Mouse (Mus musculus) stomach, postnatal 0 days (tissue): ENCODE results near the gene Mt1. TPM values are rescaled to one million over a fixed set of nuclear protein-coding genes. Genes with fewer than 3 reads are reported as not detected.

Source experiments
- ATAC-seq: fragments of 200-750 bp; cut with Nextera tagmentation; 2 replicates; pipeline ENCODE4 v1.8.0; 2017; ENCODE audit not compliant: low FRiP score, low TSS enrichment
- DNase-seq: peaks from one replicate; pipeline ENCODE4 v3.0.0-alpha.2; 2016; ENCODE audit warnings: low spot score
- H3K27ac ChIP-seq: fragments of 300-500 bp; sonication (generic); replicated peaks from 2 replicates; pipeline ENCODE4 v1.5.1; 2014; ENCODE audit warnings: mild to moderate bottlenecking, control low read depth
- H3K27me3 ChIP-seq: fragments of 300-500 bp; sonication (generic); 2 replicates; pipeline ENCODE4 v1.6.1; 2014; ENCODE audit warnings: low read length; ENCODE audit not compliant: control insufficient read depth, insufficient read depth
- H3K36me3 ChIP-seq: fragments of 300-500 bp; sonication (generic); 2 replicates; pipeline ENCODE4 v1.6.1; 2014; ENCODE audit warnings: low read length, mixed read lengths; ENCODE audit not compliant: control insufficient read depth, insufficient read depth
- H3K4me1 ChIP-seq: fragments of 300-500 bp; sonication (generic); replicated peaks from 2 replicates; pipeline ENCODE4 v1.6.1; 2014; ENCODE audit warnings: antibody characterized with exemption; ENCODE audit not compliant: control insufficient read depth, insufficient read depth
- H3K4me2 ChIP-seq: fragments of 300-500 bp; sonication (generic); replicated peaks from 2 replicates; pipeline ENCODE4 v1.6.1; 2014; ENCODE audit warnings: low read depth, mild to moderate bottlenecking, control low read depth, moderate library complexity
- H3K4me3 ChIP-seq: fragments of 300-500 bp; sonication (generic); 2 replicates; pipeline ENCODE4 v1.5.1; 2014; ENCODE audit warnings: low read depth, low read length, control low read depth
- H3K9ac ChIP-seq: fragments of 300-500 bp; sonication (generic); 2 replicates; pipeline ENCODE4 v1.6.1; 2014; ENCODE audit warnings: mild to moderate bottlenecking, low read length, control low read depth, mixed read lengths
- H3K9me3 ChIP-seq: fragments of 300-500 bp; sonication (generic); 2 replicates; pipeline ENCODE4 v1.6.1; 2016; ENCODE audit warnings: low read length; ENCODE audit not compliant: control insufficient read depth
- CTCF ChIP-seq: IDR thresholded peaks from 2 replicates; pipeline ENCODE4 v1.5.1; 2016; ENCODE audit warnings: antibody characterized with exemption, low read depth, mild to moderate bottlenecking, moderate library complexity
- EP300 ChIP-seq: optimal IDR thresholded peaks from 2 replicates; pipeline ENCODE3; 2016; ENCODE audit warnings: antibody characterized with exemption
- WGBS: fragments of 180-500 bp; shearing (Covaris S2); extraction: QIAGEN DNeasy Blood & Tissue Kit; methylation state at CpG from one replicate; pipeline ENCODE4 v1.1.7; 2014; 5-methylcytosine and 5-hydroxymethylcytosine counted together
- polyA plus RNA-seq: library from polyadenylated mRNA; unstranded; fragments of >200 nt; fragmentation: Nextera tagmentation; extraction: Ambion mirVana; gene quantifications from 2 replicates; pipeline ENCODE4 v1.2.1, GENCODE M21; 2015

Mt1 gene
- polyA plus RNA-seq, 1 experiment from 2014 or later = 2,218 TPM

GRCm38 (mm10) chr8:94171321-94171755, 7.5 kb upstream of the Mt1 start:
- Histone ChIP-seq H3K4me2 (peak overlapping the region; percentile 83), H3K4me1 (peaks cover 5% of the 10 kb centered on the region), H3K9me3 (no peaks in the 10 kb centered on the region), H3K9ac (no peak overlapping the region), H3K36me3 (no peaks in the 10 kb centered on the region), H3K27ac (peak overlapping the region; percentile 87; the same call in 1 of the 2 replicates), H3K27me3 (0 out of 2 replicates have a peak, but pooled peaks cover 2% of the 10 kb centered on the region), H3K4me3 (peak overlapping the region; percentile 49)
- WGBS = 33% methylated on average over 10 of the region's 10 CpGs
- ATAC-seq (no peak), DNase-seq (peak; percentile 39)
- TF ChIP-seq EP300 (no peak), CTCF (no peak)

- DNase-seq = peak; percentile 96
- 0 out of 2 replicates have a peak, but pooled peaks cover 2% of the 10 kb centered on the region for H3K27me3 ChIP-seq
- H3K27ac ChIP-seq = peak within 1 kb of the TSS; percentile 87
- 2% methylated on average over 54 of the region's 56 CpGs for WGBS
- peak within 1 kb of the TSS; percentile 83 for H3K4me2 ChIP-seq
- no peaks in the 10 kb centered on the region for H3K9me3 ChIP-seq
- H3K9ac ChIP-seq = peak within 1 kb of the TSS; percentile 51
- peaks cover 5% of the 10 kb centered on the region for H3K4me1 ChIP-seq
- no peak for TF ChIP-seq EP300
- TF ChIP-seq CTCF = no peak
- peak within 1 kb of the TSS; percentile 49 for H3K4me3 ChIP-seq
- no peaks in the 10 kb centered on the region for H3K36me3 ChIP-seq
- peak; percentile 92 for ATAC-seq
Observed at GRCm38 (mm10) chr8:94172075-94172808, 6.6 kb upstream of the Mt1 start, which contains the start of gene Mt2. TSS of gene Mt2 (plus strand) at chr8:94172664.

GRCm38 (mm10) chr8:94172809-94173732, 5.8 kb upstream of the Mt1 start:
- 0 out of 2 replicates have a peak, but pooled peaks cover 2% of the 10 kb centered on the region for H3K27me3 ChIP-seq
- no peak for TF ChIP-seq CTCF
- no peak for TF ChIP-seq EP300
- peaks cover 5% of the 10 kb centered on the region for H3K4me1 ChIP-seq
- H3K4me2 ChIP-seq = peak overlapping the region; percentile 83
- WGBS = 3% methylated on average over 39 of the region's 39 CpGs
- peak overlapping the region; percentile 87 for H3K27ac ChIP-seq
- H3K4me3 ChIP-seq = peak overlapping the region; percentile 49
- DNase-seq (peak; percentile 59), ATAC-seq (no peak; the same call in 1 of the 2 replicates)
- H3K36me3 ChIP-seq = no peaks in the 10 kb centered on the region
- H3K9me3 ChIP-seq = no peaks in the 10 kb centered on the region
- peak overlapping the region; percentile 51 for H3K9ac ChIP-seq

- no peaks in the 10 kb centered on the region for H3K9me3 ChIP-seq
- no peak for ATAC-seq
- H3K4me3 ChIP-seq = peak overlapping the region; percentile 49
- H3K4me1 ChIP-seq = peaks cover 5% of the 10 kb centered on the region
- H3K27ac ChIP-seq = no peak overlapping the region; the same call in 1 of the 2 replicates
- DNase-seq = no peak
- H3K9ac ChIP-seq = no peak overlapping the region
- H3K36me3 ChIP-seq = no peaks in the 10 kb centered on the region
- H3K27me3 ChIP-seq = 0 out of 2 replicates have a peak, but pooled peaks cover 2% of the 10 kb centered on the region
- WGBS = 38% methylated on average over 11 of the region's 11 CpGs
- peak overlapping the region; percentile 83 for H3K4me2 ChIP-seq
- TF ChIP-seq EP300 (no peak), CTCF (peak; percentile 43)
Observed at GRCm38 (mm10) chr8:94173848-94174403, 5.0 kb upstream of the Mt1 start.

GRCm38 (mm10) chr8:94174619-94175213, 4.2 kb upstream of the Mt1 start:
- TF ChIP-seq CTCF (peak; percentile 55), EP300 (no peak)
- H3K4me2 ChIP-seq = no peak overlapping the region
- peak; percentile 41 for DNase-seq
- H3K9me3 ChIP-seq = no peaks in the 10 kb centered on the region
- no peaks in the 10 kb centered on the region for H3K36me3 ChIP-seq
- H3K4me1 ChIP-seq = peaks cover 5% of the 10 kb centered on the region
- no peak for ATAC-seq
- no peak overlapping the region for H3K9ac ChIP-seq
- 39% methylated on average over 7 of the region's 7 CpGs for WGBS
- 0 out of 2 replicates have a peak, but pooled peaks cover 2% of the 10 kb centered on the region for H3K27me3 ChIP-seq
- H3K27ac ChIP-seq = peak overlapping the region; percentile 24; the same call in 1 of the 2 replicates
- H3K4me3 ChIP-seq = no peak overlapping the region
